Mouse (Mus musculus) kidney, embryonic 16.5 days (tissue): ENCODE results near the gene Ufsp1. TPM values are rescaled to one million over a fixed set of nuclear protein-coding genes. Genes with fewer than 3 reads are reported as not detected.
A peak's percentile ranks its signal among the peaks of the same experiment; 100 is the strongest.
"Not testable (repeated sequence)": the region's sequence is repeated elsewhere in the genome, so short reads cannot be mapped to it uniquely, and the experiment has no call there.

Experiments
- ATAC-seq: fragments of 200-750 bp; cut with Nextera tagmentation; 2 replicates; pipeline ENCODE4 v1.8.0; 2017; ENCODE audit warnings: moderate TSS enrichment; ENCODE audit not compliant: low FRiP score, low TSS enrichment
- H3K27ac ChIP-seq: fragments of 300-500 bp; sonication (generic); 2 replicates; pipeline ENCODE4 v1.5.1; 2014; ENCODE audit warnings: low read length
- H3K27me3 ChIP-seq: fragments of 300-500 bp; sonication (generic); 2 replicates; pipeline ENCODE4 v1.6.1; 2014; ENCODE audit warnings: low read length, control low read depth, mixed read lengths; ENCODE audit not compliant: insufficient read depth
- H3K36me3 ChIP-seq: fragments of 300-500 bp; sonication (generic); 2 replicates; pipeline ENCODE4 v1.6.1; 2014; ENCODE audit warnings: low read length, control low read depth, mixed read lengths; ENCODE audit not compliant: insufficient read depth
- H3K4me1 ChIP-seq: fragments of 300-500 bp; sonication (generic); 2 replicates; pipeline ENCODE4 v1.6.1; 2014; ENCODE audit warnings: low read length, control low read depth, mixed read lengths; ENCODE audit not compliant: insufficient read depth
- H3K4me2 ChIP-seq: fragments of 300-500 bp; sonication (generic); replicated peaks from 2 replicates; pipeline ENCODE4 v1.6.1; 2014; ENCODE audit warnings: low read depth, low read length
- H3K4me3 ChIP-seq: fragments of 300-500 bp; sonication (generic); 2 replicates; pipeline ENCODE4 v1.5.1; 2014; ENCODE audit warnings: mild to moderate bottlenecking, low read length
- H3K9ac ChIP-seq: fragments of 300-500 bp; sonication (generic); replicated peaks from 2 replicates; pipeline ENCODE4 v1.6.1; 2014; ENCODE audit warnings: low read length
- H3K9me3 ChIP-seq: fragments of 300-500 bp; sonication (generic); 2 replicates; pipeline ENCODE4 v1.6.1; 2016; ENCODE audit warnings: low read length, control low read depth
- WGBS: fragments of 180-500 bp; shearing (Covaris S2); extraction: QIAGEN DNeasy Blood & Tissue Kit; methylation state at CpG from one replicate; pipeline ENCODE4 v1.1.7; 2014; 5-methylcytosine and 5-hydroxymethylcytosine counted together
- polyA plus RNA-seq: library from polyadenylated mRNA; unstranded; fragments of >200 nt; fragmentation: Nextera tagmentation; extraction: Ambion mirVana; gene quantifications from 2 replicates; pipeline ENCODE4 v1.2.1, GENCODE M21; 2015

The Ufsp1 gene
- 7.2 and 7.8 TPM in 2 replicates for polyA plus RNA-seq

- peak; percentile 93 for ATAC-seq
- WGBS, result 0% methylated on average over 52 of the region's 52 CpGs
- no peaks in the 10 kb centered on the region for H3K9me3 ChIP-seq
- peak within 1 kb of the TSS; percentile 96 for H3K27ac ChIP-seq
- H3K36me3 ChIP-seq, result peaks cover 40% of the 10 kb centered on the region
- peak within 1 kb of the TSS; percentile 98 for H3K4me2 ChIP-seq
- peaks cover 16% of the 10 kb centered on the region for H3K4me1 ChIP-seq
- H3K4me3 ChIP-seq, result peak within 1 kb of the TSS; percentile 63
- peak within 1 kb of the TSS; percentile 82 for H3K9ac ChIP-seq
- H3K27me3 ChIP-seq, result peaks cover 23% of the 10 kb centered on the region
Measured at GRCm38 (mm10) chr5:137293839-137294743, at the start of gene Ufsp1. Gene Ufsp1 (plus strand): TSS chr5:137294629.

- H3K9me3 ChIP-seq, result no peaks in the 10 kb centered on the region
- 69% methylated on average over 14 of the region's 14 CpGs for WGBS
- H3K27ac ChIP-seq, result no peak overlapping the region
- ATAC-seq, result no peak
- no peaks in the 10 kb centered on the region for H3K27me3 ChIP-seq
- no peaks in the 10 kb centered on the region for H3K36me3 ChIP-seq
- H3K4me1 ChIP-seq, result peaks cover 7% of the 10 kb centered on the region
- no peak overlapping the region for H3K4me2 ChIP-seq
- H3K9ac ChIP-seq, result no peak overlapping the region
- no peak overlapping the region for H3K4me3 ChIP-seq
Measured at GRCm38 (mm10) chr5:137263897-137264720, 30.3 kb upstream of the Ufsp1 start.

- Histone ChIP-seq H3K4me1 (peaks cover 7% of the 10 kb centered on the region), H3K9ac (no peak overlapping the region), H3K4me2 (no peak overlapping the region), H3K9me3 (no peaks in the 10 kb centered on the region), H3K36me3 (no peaks in the 10 kb centered on the region), H3K4me3 (no peak overlapping the region), H3K27ac (no peak overlapping the region), H3K27me3 (no peaks in the 10 kb centered on the region)
- ATAC-seq, result no peak
- WGBS, result 86% methylated on average over 11 of the region's 11 CpGs
Measured at GRCm38 (mm10) chr5:137264787-137265186, 29.6 kb upstream of the Ufsp1 start.

- no peaks in the 10 kb centered on the region for H3K36me3 ChIP-seq
- H3K9ac ChIP-seq, result 0 out of 2 replicates have a peak overlapping the region, but pooled peaks have one; percentile 31
- 0 out of 2 replicates have a peak, but pooled peaks have one; percentile 39 for ATAC-seq
- H3K4me2 ChIP-seq, result peak overlapping the region; percentile 47
- no peaks in the 10 kb centered on the region for H3K27me3 ChIP-seq
- peak overlapping the region; percentile 26 for H3K4me3 ChIP-seq
- WGBS, result 23% methylated on average over 16 of the region's 18 CpGs
- peaks cover 7% of the 10 kb centered on the region for H3K4me1 ChIP-seq
- H3K9me3 ChIP-seq, result peaks cover 4% of the 10 kb centered on the region; the same call in 1 of the 2 replicates
- no peak overlapping the region for H3K27ac ChIP-seq
Measured at GRCm38 (mm10) chr5:137268131-137268910, 26.1 kb upstream of the Ufsp1 start.

- 0 out of 2 replicates have a peak, but pooled peaks have one; percentile 61 for ATAC-seq
- no peaks in the 10 kb centered on the region for H3K36me3 ChIP-seq
- no peak overlapping the region for H3K9ac ChIP-seq
- no peak overlapping the region for H3K4me3 ChIP-seq
- 0 out of 2 replicates have a peak, but pooled peaks cover 4% of the 10 kb centered on the region for H3K4me1 ChIP-seq
- 0 out of 2 replicates have a peak overlapping the region, but pooled peaks have one; percentile 1 for H3K4me2 ChIP-seq
- 29% methylated on average over 18 of the region's 18 CpGs for WGBS
- H3K9me3 ChIP-seq, result peaks cover 4% of the 10 kb centered on the region; the same call in 1 of the 2 replicates
- 0 out of 2 replicates have a peak, but pooled peaks cover 3% of the 10 kb centered on the region for H3K27me3 ChIP-seq
- no peak overlapping the region for H3K27ac ChIP-seq
Measured at GRCm38 (mm10) chr5:137277360-137278342, 16.8 kb upstream of the Ufsp1 start.

- 84% methylated on average over 5 of the region's 6 CpGs for WGBS
- Histone ChIP-seq H3K4me1 (peaks cover 28% of the 10 kb centered on the region), H3K27me3 (peaks cover 26% of the 10 kb centered on the region)
- H3K4me2 ChIP-seq, H3K9ac ChIP-seq, H3K36me3 ChIP-seq, H3K4me3 ChIP-seq, H3K9me3 ChIP-seq, H3K27ac ChIP-seq, ATAC-seq: not testable (repeated sequence)
Measured at GRCm38 (mm10) chr5:137284411-137284810, 10.0 kb upstream of the Ufsp1 start.

- Histone ChIP-seq H3K27me3 (peaks cover 32% of the 10 kb centered on the region), H3K4me1 (peaks cover 28% of the 10 kb centered on the region), H3K27ac (no peak overlapping the region), H3K9ac (no peak overlapping the region), H3K4me2 (no peak overlapping the region), H3K4me3 (no peak overlapping the region), H3K9me3 (no peaks in the 10 kb centered on the region), H3K36me3 (no peaks in the 10 kb centered on the region)
- 63% methylated on average over 5 of the region's 5 CpGs for WGBS
- ATAC-seq, result no peak
Measured at GRCm38 (mm10) chr5:137285045-137285444, 9.4 kb upstream of the Ufsp1 start.

GRCm38 (mm10) chr5:137285986-137286385 lies 8.4 kb upstream of the Ufsp1 start:
- Histone ChIP-seq H3K9me3 (no peaks in the 10 kb centered on the region), H3K36me3 (no peaks in the 10 kb centered on the region), H3K9ac (no peak overlapping the region), H3K4me2 (no peak overlapping the region), H3K27me3 (peaks cover 39% of the 10 kb centered on the region), H3K27ac (no peak overlapping the region), H3K4me3 (no peak overlapping the region), H3K4me1 (peaks cover 28% of the 10 kb centered on the region)
- ATAC-seq, result no peak
- 21% methylated on average over 7 of the region's 7 CpGs for whole genome bisulfite sequencing
